Mouse (Mus musculus) bone marrow macrophage, adult 2 months (primary cell): ENCODE results near the gene Lrif1. TPM values are rescaled to one million over a fixed set of nuclear protein-coding genes. Genes with fewer than 3 reads are reported as not detected.
A peak's percentile ranks its signal among the peaks of the same experiment; 100 is the strongest.
"Not testable (repeated sequence)": the region's sequence is repeated elsewhere in the genome, so short reads cannot be mapped to it uniquely, and the experiment has no call there.

Source experiments
- H3K27ac ChIP-seq: 2 replicates; pipeline ENCODE4 v1.5.1; 2012; ENCODE audit warnings: low read depth, low read length; ENCODE audit not compliant: insufficient read depth
- H3K4me1 ChIP-seq: 2 replicates; pipeline ENCODE4 v1.6.1; 2012; ENCODE audit warnings: low read length; ENCODE audit not compliant: control insufficient read depth, insufficient read depth
- H3K4me3 ChIP-seq: 2 replicates; pipeline ENCODE4 v1.5.1; 2012; ENCODE audit warnings: mild to moderate bottlenecking, low read length, moderate library complexity; ENCODE audit not compliant: insufficient read depth
- CTCF ChIP-seq: IDR thresholded peaks from 2 replicates; pipeline ENCODE4 v1.5.1; 2012; ENCODE audit warnings: low read depth, mild to moderate bottlenecking, low read length, moderate library complexity
- POLR2A ChIP-seq: IDR thresholded peaks from 2 replicates; pipeline ENCODE4 v1.6.1; 2012; ENCODE audit warnings: mild to moderate bottlenecking, low read depth, low read length, borderline replicate concordance
- polyA plus RNA-seq: library from polyadenylated mRNA; stranded (reverse); fragments of >200 nt; gene quantifications from 2 replicates; pipeline ENCODE4 v1.2.4, GENCODE M21; 2012; ENCODE audit not compliant: missing spikeins, insufficient read depth, insufficient read length

Gene Lrif1
- 27.8 and 40.6 TPM in 2 replicates for polyA plus RNA-seq

GRCm38 (mm10) chr3:106684830-106685229 is at the start of gene Lrif1:
Lrif1 (plus strand) TSS chr3:106684987.
- Histone ChIP-seq H3K27ac (peak within 1 kb of the TSS; percentile 83), H3K4me1 (no peaks in the 10 kb centered on the region), H3K4me3 (peak within 1 kb of the TSS; percentile 99)
- TF ChIP-seq POLR2A: 0 out of 2 replicates have a peak, but pooled peaks have one; percentile 41
- TF ChIP-seq CTCF: no peak; the same call in 1 of the 2 replicates

- not testable (repeated sequence) for H3K4me3 ChIP-seq, H3K4me1 ChIP-seq, H3K27ac ChIP-seq
Measured at GRCm38 (mm10) chr3:106672811-106673210, 12.0 kb upstream of the Lrif1 start.

GRCm38 (mm10) chr3:106685381-106685780 is 594 bp downstream of the Lrif1 start:
- Histone ChIP-seq H3K27ac (no peak overlapping the region), H3K4me3 (peak overlapping the region; percentile 99; the same call in 1 of the 2 replicates), H3K4me1 (no peaks in the 10 kb centered on the region)
- TF ChIP-seq POLR2A: no peak
- no peak for TF ChIP-seq CTCF

- peak overlapping the region; percentile 82 for H3K4me3 ChIP-seq
- H3K27ac ChIP-seq: peak overlapping the region; percentile 94
- no peak for TF ChIP-seq CTCF
- no peak for TF ChIP-seq POLR2A
- H3K4me1 ChIP-seq: no peaks in the 10 kb centered on the region
Measured at GRCm38 (mm10) chr3:106721397-106722027, 36.7 kb downstream of the Lrif1 start.

GRCm38 (mm10) chr3:106722028-106722945 is 37.5 kb downstream of the Lrif1 start:
- Histone ChIP-seq H3K27ac (peak overlapping the region; percentile 94), H3K4me3 (peak overlapping the region; percentile 82), H3K4me1 (no peaks in the 10 kb centered on the region)
- no peak for TF ChIP-seq POLR2A
- TF ChIP-seq CTCF: no peak

GRCm38 (mm10) chr3:106755898-106756297 is 71.1 kb downstream of the Lrif1 start:
- Histone ChIP-seq H3K27ac (no peak overlapping the region), H3K4me3 (no peak overlapping the region), H3K4me1 (no peaks in the 10 kb centered on the region)
- TF ChIP-seq CTCF: no peak
- TF ChIP-seq POLR2A: no peak

GRCm38 (mm10) chr3:106771834-106772233 is 87.0 kb downstream of the Lrif1 start:
- Histone ChIP-seq H3K27ac (no peak overlapping the region), H3K4me3 (no peak overlapping the region), H3K4me1 (peaks cover 5% of the 10 kb centered on the region; the same call in 1 of the 2 replicates)
- no peak for TF ChIP-seq CTCF
- no peak for TF ChIP-seq POLR2A

GRCm38 (mm10) chr3:106785130-106785529 is 100.3 kb downstream of the Lrif1 start:
- Histone ChIP-seq H3K4me1 (peaks cover 13% of the 10 kb centered on the region), H3K27ac (peak overlapping the region; percentile 51; the same call in 1 of the 2 replicates), H3K4me3 (peak overlapping the region; percentile 29; the same call in 1 of the 2 replicates)
- TF ChIP-seq POLR2A: no peak
- TF ChIP-seq CTCF: no peak

Other genes starting within 250 kb of the Lrif1 start
- 4.1 and 4.2 TPM in 2 replicates for gene Dennd2d, start 202.6 kb upstream of the Lrif1 start, polyA plus RNA-seq
- 173 and 175 TPM in 2 replicates for gene Dram2, start 137.2 kb upstream of the Lrif1 start, polyA plus RNA-seq
- 116 and 119 TPM in 2 replicates for gene Cept1, start 137.2 kb upstream of the Lrif1 start, polyA plus RNA-seq
- gene Cd53, start 105.2 kb downstream of the Lrif1 start, polyA plus RNA-seq: 691 and 706 TPM in 2 replicates
- not detected in 2 replicates for gene Olfr266, start 141.3 kb downstream of the Lrif1 start, polyA plus RNA-seq